Mouse (Mus musculus) spleen, adult 12 weeks (tissue): ENCODE measurements around the gene Vps72.
A peak's percentile ranks its signal among the peaks of the same experiment; 100 is the strongest.
"Not testable (repeated sequence)": the region's sequence is repeated elsewhere in the genome, so short reads cannot be mapped to it uniquely, and the experiment has no call there.

Source experiments
- DNase-seq: peaks from one replicate; pipeline ENCODE4 v3.0.0; 2022; ENCODE audit warnings: low spot score

Gene Vps72

DNA sequence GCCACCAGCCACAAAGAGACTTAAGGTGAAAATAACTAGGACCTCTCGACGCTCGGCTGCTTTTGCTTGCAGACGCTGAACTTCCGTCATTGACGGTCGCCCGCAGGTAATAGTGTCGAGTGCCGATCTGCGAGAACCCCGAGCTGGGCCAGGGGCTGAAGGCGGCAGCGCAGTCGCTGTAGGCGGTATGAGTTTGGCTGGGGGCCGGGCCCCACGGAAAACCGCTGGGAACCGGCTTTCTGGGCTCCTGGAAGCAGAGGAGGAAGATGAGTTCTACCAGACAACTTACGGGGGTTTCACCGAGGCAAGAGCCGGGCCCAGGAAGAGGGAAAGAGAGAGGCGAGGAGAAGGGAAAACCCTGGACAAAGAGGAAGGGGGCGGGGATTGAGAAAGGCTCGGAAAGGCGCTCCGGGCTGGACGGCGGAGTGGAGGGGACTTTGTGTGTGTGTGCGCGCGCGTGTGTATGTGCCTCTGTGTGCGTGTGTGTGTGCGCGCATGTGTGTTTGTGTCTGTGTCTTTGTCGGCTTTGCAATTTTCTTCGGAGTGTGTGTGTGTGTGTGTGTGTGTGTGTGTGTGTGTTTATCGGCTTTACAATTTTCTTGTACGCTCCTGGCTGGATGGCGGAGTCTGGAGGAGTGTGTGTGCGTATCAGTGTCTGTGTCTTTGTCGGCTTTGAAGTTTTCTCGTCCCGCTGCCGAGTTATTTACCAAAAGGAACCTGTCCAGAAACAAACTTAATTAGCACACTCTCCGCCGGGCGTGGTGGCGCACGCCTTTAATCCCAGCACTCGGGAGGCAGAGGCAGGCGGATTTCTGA lies at the start of gene Vps72:
Gene Vps72, plus strand, starts transcription at position 112 of the 816 bp plus-strand sequence.
- peak; percentile 73 for DNase-seq

DNA sequence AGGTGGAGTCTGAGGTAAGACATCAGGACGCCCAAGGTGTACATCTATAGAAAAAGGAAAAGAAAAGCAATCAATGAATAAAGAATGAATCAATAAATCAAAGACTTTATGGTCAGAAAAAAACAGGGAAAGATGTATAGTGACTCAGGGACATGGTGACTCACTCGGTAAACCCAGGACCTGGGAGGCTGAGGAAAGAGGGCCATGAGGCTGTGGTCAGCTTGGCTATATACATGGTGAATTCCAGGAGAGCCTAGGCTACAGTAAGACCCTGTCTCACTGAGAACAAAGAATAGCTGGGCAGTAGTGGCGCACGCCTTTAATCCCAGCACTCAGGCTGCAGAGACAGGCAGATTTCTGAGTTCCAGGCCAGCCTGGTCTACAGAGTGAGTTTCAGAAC lies 47.1 kb upstream of the Vps72 start:
- no peak for DNase-seq

DNA sequence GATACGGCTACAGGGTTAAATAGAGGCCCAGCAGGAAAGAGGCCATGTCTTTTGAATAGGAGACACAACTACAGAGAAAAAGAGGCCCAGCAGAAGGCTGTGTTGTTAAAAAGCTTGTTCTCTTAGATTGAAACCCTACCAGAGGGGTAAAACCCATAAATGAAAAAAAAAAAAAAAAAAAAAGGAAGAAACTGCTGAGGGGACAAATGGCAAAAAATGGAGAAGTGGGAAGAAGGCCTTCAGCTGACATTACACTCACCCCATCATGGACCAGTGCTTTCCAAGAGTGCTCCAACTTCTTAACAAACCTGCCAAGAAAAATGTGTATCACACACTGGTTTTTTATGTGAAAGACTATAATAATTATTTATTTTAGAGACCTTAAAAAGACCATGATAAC lies 45.3 kb upstream of the Vps72 start:
- no peak for DNase-seq

DNA sequence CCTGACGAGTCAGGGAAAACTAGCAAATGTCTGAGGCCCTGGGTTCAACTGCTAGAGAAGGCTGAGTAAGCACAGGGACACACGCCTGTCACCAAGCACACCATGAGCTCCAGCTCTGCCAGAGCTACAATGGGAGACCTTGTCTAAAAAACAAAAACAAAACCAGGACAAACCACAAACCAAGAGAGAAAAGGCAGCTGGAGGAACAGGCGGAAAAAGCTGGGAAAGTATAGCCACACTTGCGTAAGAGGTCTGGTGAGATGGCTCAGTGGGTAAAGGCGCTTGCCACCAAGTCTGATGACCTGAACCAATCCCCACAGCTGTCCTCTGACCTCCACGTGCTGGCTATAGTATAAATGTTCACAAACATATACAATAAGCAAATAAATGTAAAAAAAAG lies 44.7 kb upstream of the Vps72 start:
- no peak for DNase-seq

GRCm38 (mm10) chr3:95066570-95066969 lies 44.3 kb upstream of the Vps72 start:
- no peak for DNase-seq

- no peak for DNase-seq
These were observed 39.2 kb upstream of the Vps72 start for GRCm38 (mm10) chr3:95071606-95072005.

DNA sequence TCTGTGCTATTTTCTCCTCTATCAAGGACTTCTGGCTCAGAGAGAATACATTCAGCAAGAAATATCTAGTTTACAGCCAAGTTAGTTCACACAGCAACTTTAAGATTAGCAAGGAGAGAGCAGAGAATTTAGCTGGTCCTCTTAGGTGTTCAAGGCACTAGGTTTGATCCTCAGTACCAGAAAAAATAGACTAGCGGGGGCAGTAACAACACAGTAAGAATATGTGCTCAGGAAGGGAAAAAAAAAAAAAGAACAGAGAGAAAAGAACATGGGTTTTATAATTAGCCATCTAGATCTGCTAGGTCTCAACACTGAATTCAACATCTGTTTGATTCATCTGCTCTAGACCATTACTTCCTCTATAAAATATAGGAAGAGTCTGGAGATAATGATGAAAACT lies 22.8 kb upstream of the Vps72 start:
- DNase-seq = no peak

GRCm38 (mm10) chr3:95100854-95101253 lies 10.0 kb upstream of the Vps72 start:
- no peak for DNase-seq

GRCm38 (mm10) chr3:95105121-95105520 lies 5.7 kb upstream of the Vps72 start:
- no peak for DNase-seq

GRCm38 (mm10) chr3:95105586-95106337 lies 5.1 kb upstream of the Vps72 start:
- DNase-seq = no peak

GRCm38 (mm10) chr3:95106338-95107117 lies 4.3 kb upstream of the Vps72 start, which contains the start of gene Pip5k1a:
TSS of gene Pip5k1a (minus strand) at chr3:95106930.
- DNase-seq = peak; percentile 92

- not testable (repeated sequence) for DNase-seq
These were observed 3.5 kb upstream of the Vps72 start for GRCm38 (mm10) chr3:95107308-95107707.

DNA sequence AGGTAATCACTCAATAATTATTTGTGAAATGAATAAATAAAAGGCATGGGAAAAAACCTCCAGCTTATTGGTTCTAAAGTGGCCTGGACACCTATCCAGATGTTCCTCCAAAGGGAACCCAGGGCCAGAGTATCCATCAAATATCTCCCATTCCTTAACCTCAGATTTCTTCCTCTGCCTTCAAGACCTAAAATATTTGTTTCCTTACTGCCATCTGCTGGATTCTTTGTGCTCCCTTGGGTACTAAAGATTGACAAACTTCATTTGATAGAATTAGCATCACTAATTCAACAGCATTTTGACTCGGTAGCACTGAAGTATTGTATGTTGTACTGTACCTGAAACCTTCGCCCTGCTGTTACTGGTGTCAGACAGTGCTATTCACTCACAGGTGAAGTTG lies 2.9 kb upstream of the Vps72 start:
- no peak for DNase-seq

DNA sequence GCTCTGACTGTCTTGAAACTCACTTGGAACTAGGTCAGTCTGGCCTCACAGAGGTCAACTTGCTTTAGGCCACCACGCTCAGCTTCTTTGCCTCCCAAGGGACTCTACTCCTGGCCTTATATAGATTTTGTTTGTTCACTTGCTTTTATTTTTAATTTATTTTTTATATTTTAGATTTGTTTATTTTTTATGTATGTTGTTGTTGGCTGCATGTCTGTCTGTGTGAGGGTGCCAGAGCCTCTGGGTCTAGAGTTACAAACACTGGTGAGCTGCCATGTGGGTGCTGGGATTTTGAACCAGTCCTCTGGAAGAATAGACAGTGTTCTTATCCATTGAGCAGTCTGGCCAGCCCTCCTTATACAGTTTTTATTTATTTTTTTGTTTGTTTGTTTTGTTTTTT lies 1.9 kb downstream of the Vps72 start:
- no peak for DNase-seq

GRCm38 (mm10) chr3:95117751-95118150 lies 6.9 kb downstream of the Vps72 start:
- no peak for DNase-seq

DNA sequence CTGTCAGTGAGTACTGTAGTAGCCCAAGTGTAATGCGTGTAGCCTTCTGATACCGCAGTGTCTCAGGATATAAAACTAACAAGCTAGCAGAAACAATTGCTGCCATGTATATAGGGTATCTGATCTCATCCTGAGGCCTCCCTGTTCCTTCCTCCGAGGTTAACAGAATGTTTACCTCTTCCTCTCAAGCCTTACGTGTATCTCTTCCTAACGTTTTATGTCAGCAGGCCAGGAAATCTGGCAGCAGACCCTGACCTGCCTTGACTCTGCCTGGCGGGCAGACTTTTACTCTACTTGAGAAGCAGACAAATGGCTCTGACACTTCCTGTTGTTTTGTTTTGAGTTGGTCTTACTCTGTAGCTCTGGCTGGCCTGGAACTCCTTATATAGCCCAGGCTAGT lies 10.8 kb downstream of the Vps72 start:
- DNase-seq = no peak

GRCm38 (mm10) chr3:95124246-95124645 lies 13.4 kb downstream of the Vps72 start, which contains the start of gene Tmod4:
TSS of gene Tmod4 (plus strand) at chr3:95124476.
- DNase-seq = no peak

- no peak for DNase-seq
These were observed 14.2 kb downstream of the Vps72 start for GRCm38 (mm10) chr3:95124972-95125371.

- no peak for DNase-seq
These were observed 18.4 kb downstream of the Vps72 start for GRCm38 (mm10) chr3:95129226-95129651.

DNA sequence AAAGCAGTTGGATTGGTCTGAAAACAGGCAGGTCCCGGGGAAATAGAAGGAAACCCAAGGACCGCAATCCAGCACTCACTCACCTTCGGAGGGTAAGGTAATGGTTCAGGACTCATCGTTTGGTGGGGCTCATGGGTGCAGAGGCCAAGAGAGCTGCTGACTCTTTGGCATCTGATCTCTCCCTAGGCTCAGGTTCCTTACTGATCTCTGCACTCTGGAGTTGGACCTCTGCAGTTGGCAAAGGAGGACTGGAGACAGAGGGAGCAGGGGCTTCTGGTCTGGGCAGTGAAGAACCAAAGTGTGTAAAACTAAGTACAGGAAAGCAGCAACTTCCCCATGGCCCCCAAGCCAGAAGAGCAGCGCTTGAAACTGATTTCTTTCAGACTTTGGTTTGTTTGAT lies 19.3 kb downstream of the Vps72 start:
- DNase-seq = no peak

DNA sequence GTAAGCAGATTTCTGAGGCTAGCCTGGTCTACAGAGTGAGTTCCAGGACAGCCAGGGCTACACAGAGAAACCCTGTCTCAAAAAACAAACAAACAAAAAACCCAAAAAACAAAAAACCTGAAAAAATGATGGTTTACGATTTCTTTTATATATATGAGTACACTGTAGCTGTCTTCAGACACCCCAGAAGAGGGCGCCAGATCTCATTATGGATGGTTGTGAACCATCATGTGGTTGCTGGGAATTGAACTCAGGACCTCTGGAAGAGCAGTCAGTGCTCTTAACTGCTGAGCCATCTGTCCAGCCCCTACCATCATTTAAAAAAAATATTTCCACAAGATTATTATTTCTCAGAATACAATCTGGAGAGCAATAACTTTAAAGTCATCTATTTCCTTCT lies 21.6 kb downstream of the Vps72 start:
- not testable (repeated sequence) for DNase-seq

DNA sequence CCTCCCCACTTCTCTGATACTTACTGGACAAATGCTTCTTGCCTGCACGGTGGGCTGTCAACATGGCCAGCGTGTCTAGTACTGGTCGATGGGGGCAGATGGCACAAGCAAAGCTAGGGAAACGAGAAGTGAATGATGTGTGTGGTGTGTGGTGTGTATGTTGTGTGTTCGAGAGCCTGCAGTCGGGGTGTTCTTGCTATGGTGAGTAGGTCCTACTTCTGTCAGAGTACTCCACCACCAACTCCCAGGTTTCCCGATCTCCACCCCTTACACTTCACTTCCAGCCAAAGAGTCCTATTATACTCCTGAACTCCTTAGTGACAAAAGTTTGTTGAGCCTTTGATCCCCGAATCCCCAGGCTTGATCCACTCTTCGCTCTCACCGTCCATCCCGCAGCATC lies 22.4 kb downstream of the Vps72 start:
- no peak for DNase-seq
